Mouse (Mus musculus) testis, adult 2 months (tissue): ENCODE data around the gene Rab5c.

ENCODE experiments used
- CTCF ChIP-seq: fragments of 200-500 bp; IDR thresholded peaks from 2 replicates; pipeline ENCODE4 v1.5.1; 2012; ENCODE audit warnings: low read depth, mild to moderate bottlenecking, inconsistent platforms, low read length, moderate library complexity; ENCODE audit not compliant: control insufficient read depth, insufficient read depth, insufficient replicate concordance
- POLR2A ChIP-seq: fragments of 200-500 bp; IDR thresholded peaks from 2 replicates; pipeline ENCODE4 v1.6.1; 2012; ENCODE audit warnings: low read depth, mild to moderate bottlenecking, inconsistent platforms, low read length, moderate library complexity; ENCODE audit not compliant: control insufficient read depth

DNA sequence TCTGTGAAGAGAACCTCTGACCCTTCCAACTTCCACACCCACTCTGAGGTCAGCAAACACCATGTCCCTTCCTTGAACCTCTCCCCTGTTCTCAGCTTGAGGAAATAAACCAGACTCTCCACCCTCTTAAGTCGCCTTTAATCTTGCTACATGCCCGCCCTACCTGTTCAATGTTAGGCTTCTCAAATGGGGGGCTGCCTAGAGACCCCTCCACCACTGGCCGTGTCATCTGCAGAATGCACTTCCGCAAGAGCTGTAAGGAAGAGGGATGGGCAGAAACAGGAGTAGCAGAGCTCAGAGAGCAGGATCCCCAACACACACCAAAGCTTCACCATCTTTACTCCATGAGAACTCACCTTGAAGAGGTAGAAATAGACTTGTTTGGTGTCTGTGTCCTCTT, 27.0 kb downstream of the Rab5c start:
- TF ChIP-seq CTCF (no peak), POLR2A (no peak)
